Mouse (Mus musculus) ES-Bruce4 (cell line): ENCODE measurements at regions not wholly inside any gene's neighbourhood (a gene's known extent, or its start where the extent isn't known, plus 50 kb on each side); places are given as distances from the start of the nearest gene placed in this dataset.

Experiments
- CTCF ChIP-seq: IDR thresholded peaks from one replicate; pipeline ENCODE4 v1.8.1; 2011; ENCODE audit warnings: low read depth, low read length
- EP300 ChIP-seq: IDR thresholded peaks from 2 replicates; pipeline ENCODE4 v1.6.1; 2011; ENCODE audit warnings: low read depth, low read length; ENCODE audit not compliant: insufficient read depth
- POLR2A ChIP-seq: IDR thresholded peaks from one replicate; pipeline ENCODE4 v1.8.1; 2011; ENCODE audit warnings: low read length; ENCODE audit not compliant: insufficient read depth

GRCm38 (mm10) chr15:30035367-30035766 is 137.0 kb upstream of the Ctnnd2 start:
- TF ChIP-seq CTCF, result no peak
- TF ChIP-seq POLR2A, result no peak
- TF ChIP-seq EP300, result no peak
